Mouse (Mus musculus) CH12.LX (cell line): ENCODE results near the gene Deup1. TPM values are rescaled to one million over a fixed set of nuclear protein-coding genes. Genes with fewer than 3 reads are reported as not detected.

ENCODE experiments used
- DNase-seq: peaks from one replicate; pipeline ENCODE4 v3.0.0-alpha.2; 2013; ENCODE audit errors: extremely low read depth
- H3K27ac ChIP-seq: 2 replicates; pipeline ENCODE4 v1.5.1; 2012; ENCODE audit warnings: low read depth, mild to moderate bottlenecking, control low read depth, moderate library complexity; ENCODE audit not compliant: insufficient read depth
- H3K27me3 ChIP-seq: replicated peaks from 2 replicates; pipeline ENCODE3; 2012; ENCODE audit warnings: inconsistent platforms
- H3K36me3 ChIP-seq, 2 experiments: replicated peaks in 1 of 2; 2 replicates each; pipeline versions ENCODE3 to v1.6.1; 2012; ENCODE audit warnings: inconsistent platforms in 1 of 2, low read length in 1 of 2, mild to moderate bottlenecking in 1 of 2, mixed read lengths in 1 of 2, moderate library complexity in 1 of 2; ENCODE audit not compliant: control insufficient read depth in 1 of 2, insufficient read depth in 1 of 2
- H3K4me1 ChIP-seq, 2 experiments: 2 replicates each; pipeline ENCODE4 v1.6.1; 2012; ENCODE audit warnings: inconsistent platforms in 1 of 2, moderate library complexity in 1 of 2; ENCODE audit not compliant: insufficient read depth in 2 of 2, control insufficient read depth in 1 of 2
- H3K4me2 ChIP-seq: 2 replicates; pipeline ENCODE4 v1.6.1; 2012; ENCODE audit warnings: low read depth, mild to moderate bottlenecking, control low read depth; ENCODE audit not compliant: poor library complexity, insufficient read depth, severe bottlenecking
- H3K4me3 ChIP-seq, 3 experiments: fragments of 150-350 bp in 1 of 3; sonication (generic) in 1 of 3; replicated peaks in 1 of 3; 2 replicates each; pipeline versions ENCODE3 to v1.5.1; 2011 to 2012; ENCODE audit warnings: low read depth in 2 of 3, low read length in 2 of 3, mild to moderate bottlenecking in 2 of 3, moderate library complexity in 2 of 3, control low read depth in 1 of 3, improper control_type of control experiment in 1 of 3, inconsistent platforms in 1 of 3, mixed read lengths in 1 of 3; ENCODE audit not compliant: poor library complexity in 1 of 3
- H3K79me2 ChIP-seq: replicated peaks from 2 replicates; pipeline ENCODE4 v1.6.1; 2012; ENCODE audit warnings: mild to moderate bottlenecking, moderate library complexity; ENCODE audit not compliant: control insufficient read depth, poor library complexity, insufficient read depth, severe bottlenecking; ENCODE audit errors: extremely low read depth
- H3K9ac ChIP-seq: 2 replicates; pipeline ENCODE4 v1.6.1; 2012; ENCODE audit warnings: low read depth, mild to moderate bottlenecking, control low read depth, moderate library complexity; ENCODE audit not compliant: insufficient read depth
- H3K9me3 ChIP-seq: replicated peaks from 2 replicates; pipeline ENCODE3; 2012; ENCODE audit warnings: low read length, inconsistent platforms, mixed read lengths
- CHD2 ChIP-seq: IDR thresholded peaks from 2 replicates; pipeline ENCODE4 v1.6.1; 2011; ENCODE audit warnings: low read length, improper control_type of control experiment
- CTCF ChIP-seq, 2 experiments: IDR thresholded peaks in 1 of 2; conservative IDR thresholded peaks in 1 of 2; 2 replicates each; pipeline ENCODE4 v1.5.1; 2011 to 2012; ENCODE audit warnings: low read depth in 2 of 2, low read length in 2 of 2, improper control_type of control experiment in 1 of 2, inconsistent platforms in 1 of 2, mild to moderate bottlenecking in 1 of 2, moderate library complexity in 1 of 2
- EP300 ChIP-seq: IDR thresholded peaks from 2 replicates; pipeline ENCODE4 v1.6.1; 2011; ENCODE audit warnings: low read length, improper control_type of control experiment
- GABPA ChIP-seq: IDR thresholded peaks from 2 replicates; pipeline ENCODE4 v1.6.1; 2012; ENCODE audit warnings: low read depth, low read length, improper control_type of control experiment, inconsistent platforms; ENCODE audit not compliant: insufficient replicate concordance
- HCFC1 ChIP-seq: IDR thresholded peaks from 2 replicates; pipeline ENCODE4 v1.6.1; 2012; ENCODE audit warnings: low read depth, mild to moderate bottlenecking, inconsistent platforms, low read length, improper control_type of control experiment
- JUN ChIP-seq: IDR thresholded peaks from 2 replicates; pipeline ENCODE4 v1.6.1; 2011; ENCODE audit warnings: low read depth, mild to moderate bottlenecking, low read length, improper control_type of control experiment, moderate library complexity; ENCODE audit not compliant: insufficient read depth
- JUND ChIP-seq: conservative IDR thresholded peaks from 2 replicates; pipeline ENCODE4 v1.6.1; 2011; ENCODE audit warnings: low read depth, low read length, improper control_type of control experiment
- MAFK ChIP-seq: IDR thresholded peaks from 2 replicates; pipeline ENCODE4 v1.6.1; 2011; ENCODE audit warnings: low read length, improper control_type of control experiment; ENCODE audit not compliant: insufficient replicate concordance
- MAX ChIP-seq: IDR thresholded peaks from 2 replicates; pipeline ENCODE4 v1.6.1; 2011; ENCODE audit warnings: low read length, improper control_type of control experiment
- MAZ ChIP-seq: IDR thresholded peaks from 2 replicates; pipeline ENCODE4 v1.6.1; 2012; ENCODE audit warnings: low read depth, mild to moderate bottlenecking, inconsistent platforms, low read length, improper control_type of control experiment, moderate library complexity
- NELFE ChIP-seq: IDR thresholded peaks from 2 replicates; pipeline ENCODE4 v1.6.1; 2011; ENCODE audit warnings: low read depth, low read length, improper control_type of control experiment
- NRF1 ChIP-seq: IDR thresholded peaks from 2 replicates; pipeline ENCODE4 v1.6.1; 2014; ENCODE audit warnings: low read depth, mild to moderate bottlenecking, inconsistent platforms, low read length, improper control_type of control experiment, moderate library complexity
- POLR2AphosphoS2 ChIP-seq: IDR thresholded peaks from 2 replicates; pipeline ENCODE4 v1.6.1; 2011; ENCODE audit warnings: low read depth, low read length, improper control_type of control experiment
- SIN3A ChIP-seq: IDR thresholded peaks from 2 replicates; pipeline ENCODE4 v1.6.1; 2012; ENCODE audit warnings: low read length, improper control_type of control experiment, inconsistent platforms
- TCF12 ChIP-seq: IDR thresholded peaks from 2 replicates; pipeline ENCODE4 v1.6.1; 2014; ENCODE audit warnings: low read depth, mild to moderate bottlenecking, inconsistent platforms, low read length, improper control_type of control experiment
- UBTF ChIP-seq: IDR thresholded peaks from 2 replicates; pipeline ENCODE4 v1.6.1; 2012; ENCODE audit warnings: low read depth, mild to moderate bottlenecking, inconsistent platforms, low read length, improper control_type of control experiment, moderate library complexity
- USF1 ChIP-seq: IDR thresholded peaks from 2 replicates; pipeline ENCODE4 v1.6.1; 2014; ENCODE audit warnings: low read depth, mild to moderate bottlenecking, inconsistent platforms, low read length, improper control_type of control experiment
- USF2 ChIP-seq: conservative IDR thresholded peaks from 2 replicates; pipeline ENCODE4 v1.6.1; 2011; ENCODE audit warnings: low read depth, low read length, improper control_type of control experiment
- ZC3H11A ChIP-seq: IDR thresholded peaks from 2 replicates; pipeline ENCODE4 v1.6.1; 2012; ENCODE audit warnings: low read depth, mild to moderate bottlenecking, inconsistent platforms, low read length, improper control_type of control experiment
- ZMIZ1 ChIP-seq: IDR thresholded peaks from 2 replicates; pipeline ENCODE4 v1.6.1; 2012; ENCODE audit warnings: low read depth, mild to moderate bottlenecking, inconsistent platforms, low read length, improper control_type of control experiment
- ZNF384 ChIP-seq: IDR thresholded peaks from 2 replicates; pipeline ENCODE4 v1.6.1; 2012; ENCODE audit warnings: low read depth, low read length, improper control_type of control experiment, inconsistent platforms
- dilution Hi-C: fragments of 300-500 bp; cut with MboI; formaldehyde crosslinking; loops from 2 replicates; pipeline ENCODE4 v1.14.3; 2020; ENCODE audit warnings: low sequenced_read_pairs; ENCODE audit not compliant: extremely low pct_unique_long_range_greater_than_20kb, extremely low pct_ligation_motif_present
- in situ Hi-C: fragments of 300-500 bp; cut with MboI; formaldehyde crosslinking; loops from 3 replicates; pipeline ENCODE4 v1.14.3; 2019; ENCODE audit warnings: low sequenced_read_pairs, low pct_ligation_motif_present, low pct_unique_long_range_greater_than_20kb, mixed read lengths
- polyA plus RNA-seq: library from polyadenylated mRNA; unstranded; fragments of >175 nt; gene quantifications from 2 replicates; pipeline ENCODE4 v1.2.1, GENCODE M21; 2012; ENCODE audit warnings: low read depth; ENCODE audit not compliant: insufficient read length
- total RNA-seq, 2 experiments: library from RNA; depleted of rRNA; stranded (reverse); fragments of 300-350 nt in 1 of 2; fragments of >200 nt in 1 of 2; gene quantifications; 2 replicates each; pipeline ENCODE4 v1.2.3; 2012 to 2014

Gene Deup1
- total RNA-seq (2012; rRNA removed) (0.04 TPM in 1 of 2 replicates, not detected in the other), total RNA-seq (2014; rRNA removed) (0.24 and 0.42 TPM in 2 replicates), polyA plus RNA-seq (0.27 and 0.29 TPM in 2 replicates)

- no peak within 1 kb of the TSS for H3K9ac ChIP-seq
Measured at GRCm38 (mm10) chr9:15627785-15628287, at the start of gene Deup1. TSS of gene Deup1 (minus strand) at chr9:15627933.

DNA sequence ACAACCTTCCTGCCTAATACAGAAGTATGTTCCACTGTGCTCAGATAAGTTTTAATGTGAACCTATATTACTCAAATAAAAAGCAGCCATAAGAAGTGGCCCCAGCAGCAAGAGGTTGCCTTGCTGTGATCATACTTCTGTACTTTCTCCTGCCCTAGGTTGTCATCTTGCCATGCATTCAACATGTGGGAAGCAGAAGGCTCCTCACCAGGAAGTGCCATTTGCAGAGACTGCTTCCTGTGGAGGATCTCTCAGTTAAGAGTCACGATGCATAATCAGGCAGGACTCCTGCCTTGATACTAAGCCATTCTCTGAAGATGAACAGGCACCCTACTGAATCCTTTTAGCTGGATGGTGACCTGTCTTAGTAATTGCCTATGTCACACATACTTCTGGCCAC is 44.5 kb upstream of the Deup1 start:
- H3K27ac ChIP-seq = no peak overlapping the region
- no peaks in the 10 kb centered on the region for H3K79me2 ChIP-seq
- no peaks in the 10 kb centered on the region for H3K9me3 ChIP-seq
- H3K4me3 ChIP-seq = no peak overlapping the region
- H3K4me1 ChIP-seq = peaks cover 6 to 34% of the 10 kb centered on the region in 2 experiments; a peak in 3 of 4 replicates
- no peaks in the 10 kb centered on the region for H3K27me3 ChIP-seq
- no peak overlapping the region for H3K4me2 ChIP-seq
- dilution Hi-C loops = no loop called here
- no peaks in the 10 kb centered on the region for H3K36me3 ChIP-seq
- no peak for DNase-seq
- in situ Hi-C loops = loop anchor here (10.0 kb wide), 1 partner anchor 137 kb away; no protein-coding TSS in a partner anchor
- H3K9ac ChIP-seq = no peak overlapping the region
- no peak for TF ChIP-seq MAFK
- TF ChIP-seq NELFE = no peak
- TF ChIP-seq UBTF = no peak
- TF ChIP-seq MAZ = no peak
- TF ChIP-seq ZMIZ1 = no peak
- no peak for TF ChIP-seq NRF1
- no peak for TF ChIP-seq JUN
- TF ChIP-seq ZNF384 = no peak
- no peak for TF ChIP-seq EP300
- TF ChIP-seq POLR2AphosphoS2 = no peak
- TF ChIP-seq USF2 = no peak
- no peak for TF ChIP-seq ZC3H11A
- TF ChIP-seq HCFC1 = no peak
- no peak for TF ChIP-seq SIN3A
- no peak for TF ChIP-seq GABPA
- no peak for TF ChIP-seq MAX

More at GRCm38 (mm10) chr9:15627785-15628287, at the start of gene Deup1:
- TF ChIP-seq USF1 (no peak), JUND (no peak), MAFK (no peak), TCF12 (no peak), CHD2 (no peak), CTCF (conservative IDR thresholded peaks at IDR 0.05 in 1 of 2, IDR thresholded peaks at IDR 0.05 in 1 of 2; ENCODE audit: low read depth in 2 of 2, low read length in 2 of 2) (no peak), HCFC1 (no peak)
- Histone ChIP-seq H3K4me3 (no peak within 1 kb of the TSS), H3K27me3 (no peaks in the 10 kb centered on the region), H3K79me2 (no peaks in the 10 kb centered on the region), H3K27ac (no peak within 1 kb of the TSS), H3K9me3 (peaks cover 8% of the 10 kb centered on the region), H3K36me3 (no peaks in the 10 kb centered on the region), H3K4me2 (no peak within 1 kb of the TSS), H3K4me1 (no peaks in the 10 kb centered on the region)
- dilution Hi-C loops = no loop called here
- in situ Hi-C loops = no loop called here
- no peak for DNase-seq
